Mouse (Mus musculus) spleen, postnatal 36 days (tissue): ENCODE data around the gene Fyco1.

ENCODE experiments used
- DNase-seq, 2 experiments: peaks; one replicate each; pipeline ENCODE4 v3.0.0; 2022; ENCODE audit warnings: low spot score in 2 of 2, mixed read lengths in 1 of 2

Fyco1 gene

GRCm38 (mm10) chr9:123851713-123852448, at the start of gene Fyco1:
TSS of gene Fyco1 (minus strand) at chr9:123851899.
- DNase-seq: peak; percentile 98

GRCm38 (mm10) chr9:123872049-123872448, 20.4 kb upstream of the Fyco1 start:
- DNase-seq: peak; percentile 63 to 65

DNA sequence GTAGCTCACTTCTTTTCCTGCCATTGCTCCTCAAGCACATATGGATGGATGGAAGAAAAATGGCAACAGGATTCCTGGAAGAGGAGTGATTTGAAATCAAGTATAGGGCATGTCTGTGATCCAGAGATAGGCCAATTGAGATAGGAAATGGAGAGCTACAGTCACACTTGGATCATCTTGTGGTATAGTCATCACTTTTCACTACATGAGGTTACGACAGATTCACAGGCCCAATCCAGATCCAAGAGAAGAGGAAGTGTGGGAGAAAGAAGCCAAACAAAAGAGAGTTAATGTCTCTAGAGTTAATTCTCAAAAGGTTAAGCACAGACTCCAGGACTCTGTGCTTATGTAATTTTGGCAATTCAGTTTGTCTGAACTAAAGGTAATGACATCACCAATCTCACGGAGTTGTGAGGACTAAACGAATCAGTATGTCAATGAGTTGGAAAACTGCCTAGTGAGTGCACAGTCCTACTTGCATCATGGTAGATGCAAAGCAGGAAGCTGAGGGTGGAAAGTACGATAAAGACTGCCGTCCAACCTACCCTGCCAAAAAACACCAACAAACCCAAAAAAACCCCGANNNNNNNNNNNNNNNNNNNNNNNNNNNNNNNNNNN, 17.6 kb upstream of the Fyco1 start:
- DNase-seq: no peak

- DNase-seq: no peak
Measured at GRCm38 (mm10) chr9:123863641-123864040, 11.9 kb upstream of the Fyco1 start.

DNA sequence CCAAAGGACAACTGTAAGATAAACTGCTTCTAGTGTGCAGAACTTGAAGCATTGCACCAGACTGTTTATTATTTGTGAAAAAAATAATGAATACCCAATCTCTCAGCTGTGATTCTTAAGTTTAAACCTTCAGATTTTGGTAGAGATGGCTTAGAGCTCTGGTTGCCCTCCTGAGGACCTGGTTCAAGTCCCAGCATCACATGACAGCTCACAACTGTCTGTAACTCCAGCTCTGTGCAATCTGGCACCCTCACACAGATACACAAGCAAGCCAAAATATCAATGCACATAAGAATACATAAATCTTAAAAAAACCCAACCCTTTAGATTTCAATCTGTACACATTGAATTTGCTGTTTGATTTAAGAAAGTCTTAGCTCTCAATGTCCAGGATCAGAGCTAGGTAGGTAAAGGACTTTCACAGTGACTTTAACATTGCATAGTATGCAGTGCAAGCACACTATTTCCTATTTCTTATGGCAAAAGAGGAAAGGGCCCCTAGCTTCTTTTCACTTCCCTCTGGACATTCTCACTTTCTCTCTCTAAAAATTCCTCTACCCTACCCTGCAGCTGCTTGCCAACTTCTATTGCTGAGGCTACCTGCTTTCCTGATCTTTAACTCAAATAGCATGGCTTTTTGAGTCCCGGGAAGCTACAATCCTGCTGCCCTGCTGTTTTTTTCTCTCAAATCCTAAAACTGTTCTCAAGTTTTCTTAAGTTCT, 11.4 kb upstream of the Fyco1 start:
- peak in 1 of 2 experiments; percentile 11 for DNase-seq

- DNase-seq: no peak
Measured at GRCm38 (mm10) chr9:123861929-123862328, 10.2 kb upstream of the Fyco1 start, which contains the start of gene Xcr1. TSS of gene Xcr1 (minus strand) at chr9:123862029.

DNA sequence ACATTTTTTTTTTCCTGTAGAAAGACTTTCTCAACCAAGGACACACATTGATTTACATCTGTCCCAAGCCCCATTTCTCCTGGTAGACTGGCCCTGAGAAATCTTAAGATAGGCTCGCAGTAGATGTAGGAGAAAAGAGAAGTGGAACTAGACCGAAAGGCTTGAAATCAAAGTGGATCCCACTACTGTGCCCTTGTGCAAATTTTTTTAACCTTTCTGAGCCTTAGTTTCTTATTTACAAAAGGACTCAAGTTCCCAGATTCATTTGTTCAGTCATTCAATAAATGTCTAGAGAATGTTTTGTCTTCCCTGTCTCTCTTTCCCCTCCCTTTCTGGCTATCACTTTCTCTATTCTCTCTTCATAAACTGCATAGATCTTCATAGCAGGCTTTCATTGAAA, 5.1 kb upstream of the Fyco1 start:
- DNase-seq: no peak

DNA sequence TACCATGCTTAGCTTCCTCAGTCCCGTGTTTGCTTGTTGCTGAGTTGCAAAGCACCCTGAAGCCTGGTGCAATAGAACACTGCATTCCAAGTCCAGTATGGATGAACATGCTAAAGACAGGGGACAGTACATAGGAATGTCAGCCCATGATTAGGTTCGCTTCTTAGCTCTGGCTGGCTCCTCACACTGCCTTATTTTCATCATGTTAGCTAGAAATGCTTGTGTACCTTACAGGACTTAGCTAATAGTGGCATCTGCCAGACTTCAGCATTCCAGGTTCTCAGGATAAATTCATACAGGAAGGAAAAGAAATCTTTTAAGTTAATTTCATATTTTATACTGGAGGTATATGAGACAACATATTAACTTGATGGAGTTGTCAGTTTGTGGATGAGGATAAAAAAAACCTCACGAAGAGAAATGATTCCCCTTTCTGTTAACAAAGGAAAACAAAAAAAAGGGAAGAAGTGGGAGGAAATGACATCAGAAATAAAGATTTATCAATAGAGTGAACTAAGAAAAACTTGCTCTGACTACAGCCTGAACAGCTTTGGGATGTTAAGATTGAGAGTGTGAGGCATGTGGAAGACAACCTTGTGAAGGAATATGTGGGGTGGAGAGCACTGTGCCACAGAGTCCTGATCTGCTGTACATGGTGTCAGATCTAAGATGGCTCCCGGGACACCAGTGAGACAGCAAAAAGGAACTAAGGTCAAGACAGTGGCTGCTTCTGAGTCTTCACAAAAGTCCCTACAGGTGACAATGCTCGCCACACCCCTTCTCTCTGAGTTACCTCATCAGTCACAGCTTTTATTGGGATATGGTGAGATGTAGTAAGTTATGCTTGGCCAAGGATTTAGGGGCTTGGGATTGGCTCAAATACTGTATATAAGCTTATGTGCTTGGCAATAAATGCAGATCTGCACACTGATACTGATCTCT, 1.0 kb upstream of the Fyco1 start:
- peak in 1 of 2 experiments; percentile 13 for DNase-seq

GRCm38 (mm10) chr9:123851062-123851712, 512 bp downstream of the Fyco1 start:
- peak; percentile 91 to 92 for DNase-seq

DNA sequence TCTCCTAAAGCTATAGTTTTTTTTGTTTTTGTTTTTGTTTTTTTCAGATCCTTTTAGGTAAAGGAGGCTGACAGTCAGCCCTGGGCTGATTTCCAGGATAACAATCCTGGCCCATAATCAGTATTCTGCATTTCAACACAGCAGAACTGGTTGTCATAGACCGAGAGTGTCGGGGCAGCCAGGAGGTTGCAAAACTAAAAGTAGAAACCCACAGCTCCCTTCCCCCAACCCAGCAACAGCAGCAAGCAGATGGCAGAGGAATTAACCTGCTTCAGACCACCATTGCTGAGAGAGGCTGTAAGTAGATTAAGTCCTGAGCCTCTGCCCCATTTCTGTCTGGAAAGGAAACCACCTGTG, 1.0 kb downstream of the Fyco1 start:
- peak; percentile 65 to 71 for DNase-seq

- DNase-seq: no peak
Measured at GRCm38 (mm10) chr9:123849976-123850695, 1.6 kb downstream of the Fyco1 start.

DNA sequence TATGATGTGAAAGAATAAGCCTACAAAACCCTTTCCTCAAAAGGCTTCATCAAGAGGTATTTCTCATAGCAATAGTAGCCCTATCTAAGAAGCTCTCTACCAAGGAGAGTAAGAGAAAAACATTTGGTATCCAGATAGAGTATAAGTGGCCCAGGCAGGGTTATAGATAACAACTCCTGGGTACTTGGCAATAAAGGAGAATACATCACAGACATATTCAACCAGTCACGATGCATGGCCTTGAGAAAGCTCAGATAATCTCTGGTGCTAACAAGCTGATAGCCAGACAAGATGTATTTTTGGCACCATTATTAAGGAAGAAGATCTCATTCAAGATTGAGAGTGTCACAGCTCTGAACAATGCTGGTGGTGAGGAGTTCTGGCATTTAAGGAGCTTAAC, 5.2 kb downstream of the Fyco1 start:
- no peak for DNase-seq

GRCm38 (mm10) chr9:123845120-123845519, 6.6 kb downstream of the Fyco1 start:
- peak in 1 of 2 experiments; percentile 23 for DNase-seq

- no peak for DNase-seq
Measured at GRCm38 (mm10) chr9:123844468-123844867, 7.2 kb downstream of the Fyco1 start.

DNA sequence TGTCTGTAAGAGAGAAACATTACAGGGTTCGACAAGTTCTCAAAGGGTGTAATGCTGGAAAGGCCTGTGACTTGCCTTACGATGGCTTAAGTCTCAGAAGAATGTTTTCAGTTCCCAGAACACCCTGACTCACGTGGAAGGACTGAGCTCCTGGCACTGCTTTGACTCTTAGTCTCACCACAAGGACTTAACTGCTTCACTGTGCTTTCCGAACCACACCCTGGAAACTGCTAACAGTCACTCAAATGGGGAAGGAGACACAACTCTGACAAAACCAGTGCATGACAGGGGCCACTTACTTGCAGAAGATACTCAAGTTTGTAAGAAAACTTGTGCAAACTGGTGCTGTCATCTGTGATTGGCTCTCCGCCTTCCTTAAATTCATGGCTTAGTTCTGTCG, 11.5 kb downstream of the Fyco1 start:
- peak in 1 of 2 experiments; percentile 22 for DNase-seq

DNA sequence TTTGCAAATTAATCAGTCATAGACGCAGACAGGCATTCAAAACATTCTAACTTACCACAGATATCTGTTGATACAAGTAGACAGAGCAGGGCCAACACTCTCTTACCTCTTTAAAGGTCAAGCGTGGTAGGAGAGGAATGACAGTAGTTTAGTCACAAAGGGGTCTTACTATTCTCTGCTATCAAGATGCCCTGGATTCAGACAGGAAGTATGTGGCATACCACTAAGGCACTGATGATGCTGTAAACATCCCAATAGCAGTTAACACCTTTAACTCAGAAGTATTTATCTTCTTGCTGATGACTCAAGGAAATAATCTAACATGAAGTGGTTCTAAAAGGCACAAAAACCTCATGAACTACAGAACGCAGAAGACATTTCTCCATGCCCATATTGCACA, 15.8 kb downstream of the Fyco1 start:
- DNase-seq: no peak

DNA sequence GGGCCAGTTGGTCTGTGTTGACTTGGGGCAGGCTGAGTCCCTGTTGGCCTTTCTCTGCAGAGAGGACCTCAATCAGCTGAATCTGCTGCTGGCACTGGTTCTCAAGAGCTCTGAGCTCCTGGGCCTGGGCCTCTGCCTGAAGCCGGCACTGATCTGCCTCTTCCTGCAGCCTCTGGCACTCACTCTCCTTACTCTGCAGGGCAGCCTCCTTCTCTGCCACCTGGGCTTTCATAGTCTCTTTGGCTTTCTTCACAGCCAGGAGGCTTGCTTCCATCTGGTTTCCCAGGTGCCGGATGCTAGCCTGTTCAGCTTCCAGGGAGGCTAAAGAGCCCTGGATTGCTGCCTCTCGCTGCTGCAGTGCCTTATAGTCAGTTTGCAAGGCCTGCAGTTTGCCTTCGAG, 22.8 kb downstream of the Fyco1 start:
- no peak for DNase-seq

- no peak for DNase-seq
Measured at GRCm38 (mm10) chr9:123826631-123827030, 25.1 kb downstream of the Fyco1 start.

- DNase-seq: no peak
Measured at GRCm38 (mm10) chr9:123818601-123819000, 33.1 kb downstream of the Fyco1 start.

GRCm38 (mm10) chr9:123815996-123816395, 35.7 kb downstream of the Fyco1 start:
- DNase-seq: no peak
